In genomic region chr14:40893884-40894283, GRCm38 (mm10) we compare ENCODE assay signal across 11 mouse cellular contexts. TPM values are rescaled to one million over a fixed set of nuclear protein-coding genes. Genes with fewer than 3 reads are reported as not detected.
DNase-seq lines count a peak whose midpoint lies in the region; ATAC-seq and TF ChIP-seq lines count a peak whose summit lies in the region.
"Had no signal": no experiment of that assay in that cellular context is flagged by ENCODE, and none has a peak within 500 bp of the region (broad histone marks: within the 10 kb centered on the region; RNA-seq: fewer than 3 reads in every experiment).

No protein-coding gene starts in this region.

- H3K9ac ChIP-seq in kidney, embryonic 14.5 days (ENCODE audit: low read depth, low read length): no peak overlapping the region
- peak overlapping the region; percentile 49; the same call in 1 of the 2 replicates for H3K9ac ChIP-seq in ES-E14 (ENCODE audit: insufficient read depth, low read depth, low read length, poor library complexity, severe bottlenecking)
- no peak overlapping the region for H3K9ac ChIP-seq in midbrain, embryonic 13.5 days (replicated peaks)
- H3K9ac ChIP-seq: forebrain, embryonic 12.5 days; neural tube, embryonic 12.5 days had no signal

- WGBS in kidney, embryonic 14.5 days: 53% methylated on average over 8 of the region's 8 CpGs
- WGBS in midbrain, embryonic 13.5 days: 81% methylated on average over 8 of the region's 8 CpGs

- H3K4me3 ChIP-seq in kidney, embryonic 14.5 days (ENCODE audit: low read length): no peak overlapping the region
- no peak overlapping the region for H3K4me3 ChIP-seq in ES-E14 (ENCODE audit: insufficient read depth in 1 of 2, low read depth in 1 of 2, low read length in 2 of 2, poor library complexity in 1 of 2, severe bottlenecking in 1 of 2)
- no peak overlapping the region for H3K4me3 ChIP-seq in midbrain, embryonic 13.5 days (replicated peaks)
- H3K4me3 ChIP-seq: neural tube, embryonic 12.5 days had no signal

- in situ Hi-C loops in ES-E14 (cut with MboI; ENCODE audit: low sequenced_read_pairs in 2 of 2, unreplicated experiment in 2 of 2): no loop called here

- H3K4me2 ChIP-seq in kidney, embryonic 14.5 days (replicated peaks; ENCODE audit: low read depth, low read length): no peak overlapping the region
- H3K4me2 ChIP-seq in midbrain, embryonic 13.5 days (replicated peaks): no peak overlapping the region; the same call in 1 of the 2 replicates

- H3K9me3 ChIP-seq in kidney, embryonic 14.5 days (ENCODE audit: control insufficient read depth, low read length): no peaks in the 10 kb centered on the region
- H3K9me3 ChIP-seq in ES-E14 (ENCODE audit: control insufficient read depth, insufficient read depth, low read depth, low read length): no peaks in the 10 kb centered on the region
- no peaks in the 10 kb centered on the region for H3K9me3 ChIP-seq in midbrain, embryonic 13.5 days
- H3K9me3 ChIP-seq: forebrain, embryonic 12.5 days; neural tube, embryonic 12.5 days had no signal

- intact Hi-C loops in heart, postnatal 10 days (cut with DNase I): loop anchor here (2.0 to 10.0 kb wide), 3 partner anchors 102 to 1361 kb away; no protein-coding TSS in a partner anchor

- H3K27ac ChIP-seq in kidney, embryonic 14.5 days (ENCODE audit: low read depth, low read length): no peak overlapping the region
- H3K27ac ChIP-seq in ES-E14 (ENCODE audit: insufficient read depth, low read depth, low read length, poor library complexity, severe bottlenecking): peak overlapping the region; percentile 52; the same call in 1 of the 2 replicates
- H3K27ac ChIP-seq in midbrain, embryonic 13.5 days: no peak overlapping the region
- H3K27ac ChIP-seq: forebrain, embryonic 12.5 days; neural tube, embryonic 12.5 days had no signal

- H3K4me1 ChIP-seq in kidney, embryonic 14.5 days (ENCODE audit: control insufficient read depth, insufficient read depth, low read length): 0 out of 2 replicates have a peak, but pooled peaks cover 3% of the 10 kb centered on the region
- peaks cover 9 to 10% of the 10 kb centered on the region in 2 experiments for H3K4me1 ChIP-seq in ES-E14 (ENCODE audit: control insufficient read depth in 2 of 2, insufficient read depth in 2 of 2, low read length in 2 of 2, poor library complexity in 1 of 2)
- peaks cover 7% of the 10 kb centered on the region for H3K4me1 ChIP-seq in midbrain, embryonic 13.5 days (replicated peaks)
- H3K4me1 ChIP-seq: neural tube, embryonic 12.5 days had no signal

- ATAC-seq in kidney, embryonic 14.5 days (ENCODE audit: low FRiP score, low TSS enrichment): peak; percentile 11; the same call in 1 of the 2 replicates
- 0 out of 2 replicates have a peak, but pooled peaks have one; percentile 5 for ATAC-seq in midbrain, embryonic 13.5 days

- H3K27me3 ChIP-seq in kidney, embryonic 14.5 days (ENCODE audit: control insufficient read depth, insufficient read depth, low read length): no peaks in the 10 kb centered on the region
- H3K27me3 ChIP-seq in midbrain, embryonic 13.5 days: no peaks in the 10 kb centered on the region
- H3K27me3 ChIP-seq: forebrain, embryonic 12.5 days; neural tube, embryonic 12.5 days had no signal

- no peaks in the 10 kb centered on the region for H3K36me3 ChIP-seq in kidney, embryonic 14.5 days (ENCODE audit: control insufficient read depth, insufficient read depth, low read length)
- no peaks in the 10 kb centered on the region for H3K36me3 ChIP-seq in ES-E14 (ENCODE audit: control insufficient read depth, insufficient read depth, low read length, poor library complexity, severe bottlenecking)
- H3K36me3 ChIP-seq in midbrain, embryonic 13.5 days: no peaks in the 10 kb centered on the region
- H3K36me3 ChIP-seq: forebrain, embryonic 12.5 days; neural tube, embryonic 12.5 days had no signal

- peak; percentile 89 for DNase-seq in heart, adult 11 months
- no peak for DNase-seq in heart, postnatal 10 days
- DNase-seq in kidney, adult 18-20 months: no peak
- DNase-seq in ES-E14 (ENCODE audit: low read depth, low spot score): no peak
- no peak for DNase-seq in adrenal gland, postnatal 4 days (ENCODE audit: low spot score in 2 of 2)
- no peak for DNase-seq in right cerebral cortex, adult 18-20 months

TF ChIP-seq in ES-E14, 5 proteins besides CTCF, POLR2A, EP300 and RAD21:
- no peak for TF ChIP-seq ZNF384 (IDR thresholded peaks at IDR 0.05; ENCODE audit: low read depth, low read length)
- TF ChIP-seq HCFC1 (IDR thresholded peaks at IDR 0.05; ENCODE audit: borderline replicate concordance, insufficient read depth, low read length): no peak
- TF ChIP-seq CHD2 (IDR thresholded peaks at IDR 0.05; ENCODE audit: low read depth, low read length): no peak
- TF ChIP-seq ZC3H11A (IDR thresholded peaks at IDR 0.05; ENCODE audit: borderline replicate concordance, low read depth, low read length): no peak
- no peak for TF ChIP-seq MAFK (IDR thresholded peaks at IDR 0.05; ENCODE audit: insufficient read depth, low read depth, low read length)

RNA-seq across cellular contexts. Expression of gene Sh2d4b, which starts 0.8 kb away (rescaled TPM):
- 1 to 10 TPM in 1 of 2 experiments, under 1 TPM in 1; 0.57 to 1.2 TPM for total RNA-seq in heart, postnatal 10 days (2021)
- polyA plus RNA-seq in kidney, embryonic 14.5 days (2014; fragmentation: Nextera tagmentation; extraction: Ambion mirVana): 0.57 and 0.65 TPM in 2 replicates
- 2.5 and 2.6 TPM in 2 replicates for total RNA-seq in ES-E14 (2012; rRNA removed)
- polyA plus RNA-seq in midbrain, embryonic 13.5 days (2015; fragmentation: Nextera tagmentation; extraction: Ambion mirVana): 1.2 and 1.4 TPM in 2 replicates
- 1 to 10 TPM; 3.4 to 3.6 TPM for total RNA-seq in adrenal gland, postnatal 4 days (2021)
- total RNA-seq: megakaryocyte progenitor cell, adult 5-6 weeks had no signal
